Mouse (Mus musculus) G1E (cell line): ENCODE results near the gene Cdc20b.

ENCODE experiments used
- CTCF ChIP-seq: IDR thresholded peaks from 2 replicates; pipeline ENCODE4 v1.5.1; 2012; ENCODE audit warnings: low read depth, low read length, inconsistent platforms, mixed read lengths
- GATA1 ChIP-seq: IDR thresholded peaks from 2 replicates; pipeline ENCODE4 v1.6.1; 2012; ENCODE audit warnings: borderline replicate concordance, low read length, inconsistent platforms, mixed read lengths
- GATA2 ChIP-seq: IDR thresholded peaks from 2 replicates; pipeline ENCODE4 v1.6.1; 2012; ENCODE audit warnings: low read depth, low read length, inconsistent platforms, borderline replicate concordance

- TF ChIP-seq CTCF, result no peak
- no peak for TF ChIP-seq GATA1
- no peak for TF ChIP-seq GATA2
Measured at GRCm38 (mm10) chr13:113031351-113031750, 3.6 kb upstream of the Cdc20b start.
